Mouse (Mus musculus) liver, embryonic 12.5 days (tissue): ENCODE data around the gene Camsap3. TPM values are rescaled to one million over a fixed set of nuclear protein-coding genes. Genes with fewer than 3 reads are reported as not detected.
A peak's percentile ranks its signal among the peaks of the same experiment; 100 is the strongest.

Experiments used
- ATAC-seq: fragments of 200-750 bp; cut with Nextera tagmentation; 2 replicates; pipeline ENCODE4 v1.8.0; 2017; ENCODE audit warnings: moderate number of reproducible peaks, mild to moderate bottlenecking, moderate library complexity
- H3K27ac ChIP-seq: fragments of 300-500 bp; sonication (generic); 2 replicates; pipeline ENCODE4 v1.5.1; 2016; ENCODE audit warnings: mild to moderate bottlenecking
- H3K27me3 ChIP-seq: fragments of 300-500 bp; sonication (generic); replicated peaks from 2 replicates; pipeline ENCODE4 v1.6.1; 2016; ENCODE audit warnings: mild to moderate bottlenecking, moderate library complexity
- H3K36me3 ChIP-seq: fragments of 300-500 bp; sonication (generic); 2 replicates; pipeline ENCODE4 v1.6.1; 2016; ENCODE audit warnings: mild to moderate bottlenecking, moderate library complexity
- H3K4me1 ChIP-seq: fragments of 300-500 bp; sonication (generic); 2 replicates; pipeline ENCODE4 v1.6.1; 2016
- H3K4me2 ChIP-seq: fragments of 300-500 bp; sonication (generic); 2 replicates; pipeline ENCODE4 v1.6.1; 2016; ENCODE audit warnings: mild to moderate bottlenecking, moderate library complexity
- H3K4me3 ChIP-seq: fragments of 300-500 bp; sonication (generic); 2 replicates; pipeline ENCODE4 v1.5.1; 2016; ENCODE audit warnings: mild to moderate bottlenecking, moderate library complexity
- H3K9ac ChIP-seq: fragments of 300-500 bp; sonication (generic); 2 replicates; pipeline ENCODE4 v1.6.1; 2016; ENCODE audit warnings: mild to moderate bottlenecking, moderate library complexity
- H3K9me3 ChIP-seq: fragments of 300-500 bp; sonication (generic); replicated peaks from 2 replicates; pipeline ENCODE4 v1.6.1; 2016; ENCODE audit warnings: mild to moderate bottlenecking, moderate library complexity
- WGBS: fragments of 180-500 bp; shearing (Covaris S2); methylation state at CpG from one replicate; pipeline ENCODE4 v1.1.7; 2016; ENCODE audit not compliant: insufficient replicate concordance; 5-methylcytosine and 5-hydroxymethylcytosine counted together
- polyA plus RNA-seq: library from polyadenylated mRNA; unstranded; fragments of >200 nt; fragmentation: Nextera tagmentation; extraction: Ambion mirVana; gene quantifications from 2 replicates; pipeline ENCODE4 v1.2.1, GENCODE M21; 2016

The Camsap3 gene
- polyA plus RNA-seq, 1 experiment from 2014 or later: 2.2 TPM

GRCm38 (mm10) chr8:3646824-3647531, 59.9 kb downstream of the Camsap3 start:
- no peak overlapping the region for H3K27ac ChIP-seq
- H3K9me3 ChIP-seq: no peaks in the 10 kb centered on the region
- H3K4me2 ChIP-seq: no peak overlapping the region
- H3K27me3 ChIP-seq: 0 out of 2 replicates have a peak, but pooled peaks cover 6% of the 10 kb centered on the region
- H3K4me1 ChIP-seq: no peaks in the 10 kb centered on the region
- H3K4me3 ChIP-seq: no peak overlapping the region
- H3K9ac ChIP-seq: no peak overlapping the region
- ATAC-seq: no peak
- 66% methylated on average over 6 of the region's 6 CpGs for WGBS
- H3K36me3 ChIP-seq: peaks cover 13% of the 10 kb centered on the region

DNA sequence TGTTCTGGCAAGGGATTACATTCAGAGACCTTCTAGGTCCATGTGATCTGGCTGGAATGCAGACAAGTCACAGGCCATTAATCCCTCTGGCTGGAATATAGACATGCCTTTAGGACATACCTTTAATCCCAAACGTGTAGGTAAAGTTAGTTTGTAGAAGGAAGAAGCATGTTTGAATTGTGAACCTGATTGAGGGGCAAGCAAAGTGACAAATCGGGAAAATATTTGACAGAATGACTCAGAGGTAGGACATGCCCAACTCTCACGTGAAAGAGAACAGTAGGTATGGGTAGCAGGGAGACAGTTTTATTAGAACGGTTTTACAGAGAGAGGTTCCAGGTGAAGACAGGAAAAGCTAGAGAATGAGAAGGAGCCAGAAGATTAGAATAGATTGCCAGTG, 60.5 kb downstream of the Camsap3 start:
- no peak for ATAC-seq
- Histone ChIP-seq H3K4me2 (no peak overlapping the region), H3K4me1 (no peaks in the 10 kb centered on the region), H3K4me3 (no peak overlapping the region), H3K27me3 (peaks cover 11% of the 10 kb centered on the region; the same call in 1 of the 2 replicates), H3K9me3 (no peaks in the 10 kb centered on the region), H3K9ac (no peak overlapping the region), H3K36me3 (peaks cover 7% of the 10 kb centered on the region), H3K27ac (no peak overlapping the region)
- WGBS: 60% methylated on average over 4 of the region's 4 CpGs

- no peaks in the 10 kb centered on the region for H3K4me1 ChIP-seq
- H3K9me3 ChIP-seq: no peaks in the 10 kb centered on the region
- no peak overlapping the region for H3K9ac ChIP-seq
- peaks cover 14% of the 10 kb centered on the region; the same call in 1 of the 2 replicates for H3K27me3 ChIP-seq
- peaks cover under 1% of the 10 kb centered on the region for H3K36me3 ChIP-seq
- 62% methylated on average over 2 of the region's 2 CpGs for WGBS
- no peak overlapping the region for H3K4me2 ChIP-seq
- no peak overlapping the region for H3K4me3 ChIP-seq
- no peak for ATAC-seq
- no peak overlapping the region for H3K27ac ChIP-seq
These were observed 61.2 kb downstream of the Camsap3 start for GRCm38 (mm10) chr8:3648268-3648667.

GRCm38 (mm10) chr8:3648990-3649389, 61.9 kb downstream of the Camsap3 start:
- no peak overlapping the region for H3K4me3 ChIP-seq
- H3K4me1 ChIP-seq: no peaks in the 10 kb centered on the region
- no peaks in the 10 kb centered on the region for H3K9me3 ChIP-seq
- H3K9ac ChIP-seq: no peak overlapping the region
- H3K36me3 ChIP-seq: no peaks in the 10 kb centered on the region
- peak overlapping the region; percentile 31 for H3K4me2 ChIP-seq
- H3K27me3 ChIP-seq: peaks cover 14% of the 10 kb centered on the region; the same call in 1 of the 2 replicates
- no peak overlapping the region for H3K27ac ChIP-seq
- 29% methylated on average over 1 of the region's 1 CpGs for WGBS
- ATAC-seq: no peak

GRCm38 (mm10) chr8:3652845-3653244, 65.8 kb downstream of the Camsap3 start:
- 34% methylated on average over 3 of the region's 3 CpGs for WGBS

GRCm38 (mm10) chr8:3654726-3655508, 67.8 kb downstream of the Camsap3 start:
- H3K4me1 ChIP-seq: no peaks in the 10 kb centered on the region
- ATAC-seq: 0 out of 2 replicates have a peak, but pooled peaks have one; percentile 19
- 70% methylated on average over 11 of the region's 11 CpGs for WGBS
- H3K9ac ChIP-seq: no peak overlapping the region
- no peaks in the 10 kb centered on the region for H3K36me3 ChIP-seq
- no peak overlapping the region for H3K4me3 ChIP-seq
- peaks cover 32% of the 10 kb centered on the region for H3K27me3 ChIP-seq
- H3K4me2 ChIP-seq: no peak overlapping the region
- no peak overlapping the region for H3K27ac ChIP-seq
- H3K9me3 ChIP-seq: no peaks in the 10 kb centered on the region

More at GRCm38 (mm10) chr8:3652845-3653244, 65.8 kb downstream of the Camsap3 start:
- no peaks in the 10 kb centered on the region for H3K9me3 ChIP-seq
- peaks cover 24% of the 10 kb centered on the region for H3K27me3 ChIP-seq
- H3K4me3 ChIP-seq: no peak overlapping the region
- H3K27ac ChIP-seq: no peak overlapping the region
- no peaks in the 10 kb centered on the region for H3K4me1 ChIP-seq
- no peak overlapping the region for H3K9ac ChIP-seq
- no peaks in the 10 kb centered on the region for H3K36me3 ChIP-seq
- ATAC-seq: no peak
- no peak overlapping the region for H3K4me2 ChIP-seq

DNA sequence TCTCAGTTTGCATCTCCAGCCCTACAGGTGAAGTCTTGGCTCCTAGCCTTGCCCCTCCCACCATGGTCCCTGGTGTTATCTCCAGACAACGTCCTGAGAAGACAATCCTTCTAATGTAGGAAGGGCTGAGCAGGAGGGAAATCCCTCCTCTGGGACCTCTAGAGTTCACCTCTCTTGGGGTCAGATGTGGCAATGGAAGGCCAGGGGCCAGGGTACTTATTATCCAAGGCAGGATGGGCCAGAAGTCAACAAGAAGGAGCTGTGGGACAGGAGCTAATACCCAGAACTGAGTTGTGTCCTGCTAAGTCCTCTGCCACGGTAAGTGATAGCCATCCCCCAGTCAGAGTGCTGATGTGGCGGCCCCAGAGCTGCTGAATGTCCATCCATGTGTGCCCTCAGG, 68.4 kb downstream of the Camsap3 start, which contains the start of gene Retn:
Retn (plus strand) TSS at position 245 of the 400 bp plus-strand sequence.
- H3K9me3 ChIP-seq: no peaks in the 10 kb centered on the region
- no peak within 1 kb of the TSS for H3K9ac ChIP-seq
- 0 out of 2 replicates have a peak, but pooled peaks have one; percentile 7 for ATAC-seq
- H3K27ac ChIP-seq: no peak within 1 kb of the TSS
- peaks cover 31% of the 10 kb centered on the region for H3K27me3 ChIP-seq
- WGBS: 48% methylated on average over 3 of the region's 3 CpGs
- no peak within 1 kb of the TSS for H3K4me3 ChIP-seq
- 0 out of 2 replicates have a peak, but pooled peaks cover 3% of the 10 kb centered on the region for H3K4me1 ChIP-seq
- H3K4me2 ChIP-seq: no peak within 1 kb of the TSS
- no peaks in the 10 kb centered on the region for H3K36me3 ChIP-seq

DNA sequence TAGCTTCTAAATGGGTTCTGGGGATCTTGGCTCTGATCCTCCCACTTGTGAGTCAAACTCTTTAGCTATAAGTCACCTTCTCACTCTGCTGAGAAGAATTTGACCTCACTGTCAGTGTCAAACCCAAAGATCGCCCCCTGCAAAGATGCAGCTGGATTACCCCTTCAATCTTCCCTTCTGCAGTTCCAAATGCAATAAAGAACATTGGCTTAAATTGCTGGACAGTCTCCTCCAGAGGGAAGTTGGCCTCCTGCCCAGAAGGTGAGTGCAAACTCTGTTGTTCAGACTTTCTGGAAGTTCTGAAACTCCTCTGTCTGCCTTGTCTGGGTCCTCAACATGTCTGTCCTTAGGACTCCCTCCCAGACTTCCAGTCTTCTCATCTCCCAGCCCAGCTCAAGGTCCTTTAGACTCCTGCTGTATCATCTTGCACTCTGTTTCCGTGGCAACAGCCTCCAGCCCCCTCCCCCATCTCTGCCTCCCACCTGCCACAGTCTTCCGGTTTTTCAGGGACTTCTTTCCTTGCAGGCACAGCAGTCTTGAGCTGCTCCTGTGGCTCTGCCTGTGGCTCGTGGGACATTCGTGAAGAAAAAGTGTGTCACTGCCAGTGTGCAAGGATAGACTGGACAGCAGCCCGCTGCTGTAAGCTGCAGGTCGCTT, 69.8 kb downstream of the Camsap3 start:
- no peak for ATAC-seq
- Histone ChIP-seq H3K4me1 (0 out of 2 replicates have a peak, but pooled peaks cover 3% of the 10 kb centered on the region), H3K36me3 (no peaks in the 10 kb centered on the region), H3K27ac (no peak overlapping the region), H3K27me3 (peaks cover 26% of the 10 kb centered on the region), H3K4me2 (no peak overlapping the region), H3K4me3 (no peak overlapping the region), H3K9me3 (no peaks in the 10 kb centered on the region), H3K9ac (no peak overlapping the region)
- 20% methylated on average over 7 of the region's 7 CpGs for WGBS

Other genes with a start within 250 kb of the Camsap3 start
- 0.81 and 0.87 TPM in 2 replicates for gene A430078G23Rik, start 233.9 kb upstream of the Camsap3 start, polyA plus RNA-seq
- gene Arhgef18, start 194.3 kb upstream of the Camsap3 start, polyA plus RNA-seq: 4.1 and 4.4 TPM in 2 replicates
- 3.4 and 3.6 TPM in 2 replicates for gene Pex11g, start 119.6 kb upstream of the Camsap3 start, polyA plus RNA-seq
- gene Tex45, start 116.4 kb upstream of the Camsap3 start, polyA plus RNA-seq: 0.08 TPM in 1 of 2 replicates, not detected in the other
- gene Zfp358, start 94.2 kb upstream of the Camsap3 start, polyA plus RNA-seq: 7.9 and 8.1 TPM in 2 replicates
- 25.7 and 26.9 TPM in 2 replicates for gene Mcoln1, start 86.8 kb upstream of the Camsap3 start, polyA plus RNA-seq
- gene Pnpla6, start 71.9 kb upstream of the Camsap3 start, polyA plus RNA-seq: 14.7 and 17.1 TPM in 2 replicates
- 2.3 and 2.9 TPM in 2 replicates for gene C330021F23Rik, start 19.3 kb upstream of the Camsap3 start, polyA plus RNA-seq
- 42.8 and 43.2 TPM in 2 replicates for gene Xab2, start 34.0 kb downstream of the Camsap3 start, polyA plus RNA-seq
- gene Pet100, start 34.3 kb downstream of the Camsap3 start, polyA plus RNA-seq: 97.5 and 101 TPM in 2 replicates
- 0.11 TPM in 1 of 2 replicates, not detected in the other for gene Pcp2, start 38.3 kb downstream of the Camsap3 start, polyA plus RNA-seq
- 71.7 and 76.5 TPM in 2 replicates for gene Stxbp2, start 43.7 kb downstream of the Camsap3 start, polyA plus RNA-seq
- 0.14 and 0.20 TPM in 2 replicates for gene Retn, start 68.5 kb downstream of the Camsap3 start, polyA plus RNA-seq
- gene Mcemp1, start 78.5 kb downstream of the Camsap3 start, polyA plus RNA-seq: 0.91 and 0.97 TPM in 2 replicates
- 2.8 and 3.2 TPM in 2 replicates for gene Fcor, start 85.1 kb downstream of the Camsap3 start, polyA plus RNA-seq
- gene Trappc5, start 89.0 kb downstream of the Camsap3 start, polyA plus RNA-seq: 22.1 and 22.8 TPM in 2 replicates
- gene Fcer2a, start 106.9 kb downstream of the Camsap3 start, polyA plus RNA-seq: 0.07 TPM in 1 of 2 replicates, not detected in the other
- 1.4 and 1.8 TPM in 2 replicates for gene Clec4g, start 133.4 kb downstream of the Camsap3 start, polyA plus RNA-seq
- 0.14 and 0.24 TPM in 2 replicates for gene Cd209a, start 161.7 kb downstream of the Camsap3 start, polyA plus RNA-seq